Mouse (Mus musculus) urinary bladder, postnatal 36 days (tissue): Measurements from ENCODE around the gene Dpep1.

Source experiments
- DNase-seq, 2 experiments: peaks; one replicate each; pipeline ENCODE4 v3.0.0; 2022; ENCODE audit warnings: low spot score in 2 of 2, mixed read lengths in 1 of 2

The Dpep1 gene

DNA sequence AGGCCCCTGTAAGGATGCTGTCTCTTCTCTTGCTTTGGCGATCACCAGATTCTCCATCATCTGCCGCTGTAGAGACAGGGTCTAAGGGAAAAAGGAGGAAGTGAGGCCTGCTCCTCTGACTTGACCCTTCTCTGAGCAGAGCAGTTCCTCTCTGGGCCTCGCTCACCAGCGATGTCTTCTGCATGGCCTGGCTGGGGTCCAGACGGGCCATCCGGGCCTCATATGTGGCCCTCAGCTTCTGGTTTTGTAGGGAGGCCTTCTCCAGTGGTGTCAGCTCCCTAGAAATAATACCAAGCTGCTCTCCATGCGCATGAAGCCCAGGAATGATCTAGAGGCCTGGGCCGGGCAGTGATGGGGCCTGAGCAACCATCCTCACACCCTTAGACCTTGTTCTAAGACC lies 62.6 kb downstream of the Dpep1 start:
- no peak for DNase-seq

DNA sequence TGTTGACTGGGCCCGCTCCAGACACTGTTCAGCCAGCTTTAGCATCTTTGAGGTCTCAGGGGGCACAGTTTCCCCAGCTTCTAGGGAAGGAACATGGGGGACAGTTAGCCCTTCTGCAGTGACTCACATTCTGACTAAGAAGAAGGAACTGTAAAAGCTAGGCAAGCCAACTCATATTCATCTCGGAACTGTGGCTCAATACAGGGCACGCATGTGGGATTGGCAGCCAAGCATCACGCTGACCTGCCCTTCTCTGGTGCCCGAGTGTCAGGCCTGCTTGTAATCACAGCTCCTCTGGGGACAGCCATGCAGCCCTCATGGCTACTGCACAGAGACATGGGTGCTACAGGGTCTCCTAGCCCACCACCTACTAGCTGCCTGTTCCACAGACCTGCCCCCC lies 64.9 kb downstream of the Dpep1 start:
- no peak for DNase-seq
